Mouse (Mus musculus) MEL (cell line): ENCODE measurements around the gene Prdm16. TPM values are rescaled to one million over a fixed set of nuclear protein-coding genes. Genes with fewer than 3 reads are reported as not detected.

Experiments
- DNase-seq: peaks from one replicate; pipeline ENCODE4 v3.0.0; 2011; ENCODE audit warnings: low read depth, low spot score
- H3K27ac ChIP-seq: 2 replicates; pipeline ENCODE4 v1.5.1; 2012; ENCODE audit warnings: low read depth, mild to moderate bottlenecking, control low read depth, low read length, moderate library complexity; ENCODE audit not compliant: control insufficient read depth
- H3K27me3 ChIP-seq, 2 experiments: fragments of 150-350 bp in 1 of 2; sonication (generic) in 1 of 2; 2 replicates each; pipeline ENCODE4 v1.6.1; 2012; ENCODE audit warnings: low read length in 2 of 2, mild to moderate bottlenecking in 2 of 2, improper control_type of control experiment in 1 of 2, moderate library complexity in 1 of 2; ENCODE audit not compliant: insufficient read depth in 2 of 2, control insufficient read depth in 1 of 2
- H3K36me3 ChIP-seq, 2 experiments: 2 replicates each; pipeline ENCODE4 v1.6.1; 2012 to 2014; ENCODE audit warnings: low read length in 2 of 2, improper control_type of control experiment in 1 of 2, inconsistent platforms in 1 of 2, mild to moderate bottlenecking in 1 of 2; ENCODE audit not compliant: insufficient read depth in 2 of 2, control insufficient read depth in 1 of 2
- H3K4me1 ChIP-seq, 2 experiments: fragments of 150-350 bp in 1 of 2; sonication (generic) in 1 of 2; 2 replicates each; pipeline ENCODE4 v1.6.1; 2012; ENCODE audit warnings: low read length in 2 of 2, improper control_type of control experiment in 1 of 2, mild to moderate bottlenecking in 1 of 2; ENCODE audit not compliant: insufficient read depth in 2 of 2, control insufficient read depth in 1 of 2
- H3K4me3 ChIP-seq, 2 experiments: fragments of 150-350 bp in 1 of 2; sonication (generic) in 1 of 2; 2 replicates each; pipeline ENCODE4 v1.5.1; 2012; ENCODE audit warnings: low read depth in 2 of 2, low read length in 2 of 2, mild to moderate bottlenecking in 2 of 2, moderate library complexity in 2 of 2, control low read depth in 1 of 2, improper control_type of control experiment in 1 of 2; ENCODE audit not compliant: control insufficient read depth in 1 of 2, insufficient read depth in 1 of 2
- H3K79me2 ChIP-seq: 2 replicates; pipeline ENCODE4 v1.6.1; 2012; ENCODE audit warnings: mild to moderate bottlenecking, low read length, moderate library complexity; ENCODE audit not compliant: control insufficient read depth, poor library complexity, insufficient read depth
- H3K9ac ChIP-seq: 2 replicates; pipeline ENCODE4 v1.6.1; 2012; ENCODE audit warnings: low read depth, mild to moderate bottlenecking, control low read depth, low read length, moderate library complexity; ENCODE audit not compliant: control insufficient read depth, poor library complexity, severe bottlenecking
- H3K9me3 ChIP-seq: fragments of 150-350 bp; sonication (generic); replicated peaks from 2 replicates; pipeline ENCODE4 v1.6.1; 2012; ENCODE audit warnings: mild to moderate bottlenecking, low read length, improper control_type of control experiment, moderate library complexity; ENCODE audit not compliant: insufficient read depth
- CHD1 ChIP-seq: IDR thresholded peaks from 2 replicates; pipeline ENCODE4 v1.6.1; 2012; ENCODE audit warnings: low read depth, mild to moderate bottlenecking, inconsistent platforms, low read length, improper control_type of control experiment
- CTCF ChIP-seq, 3 experiments: IDR thresholded peaks in 2 of 3; conservative IDR thresholded peaks in 1 of 3; 2 replicates each; pipeline ENCODE4 v1.5.1; 2011 to 2012; ENCODE audit warnings: low read length in 3 of 3, low read depth in 2 of 3, mild to moderate bottlenecking in 2 of 3, improper control_type of control experiment in 1 of 3, inconsistent platforms in 1 of 3, mixed read lengths in 1 of 3, moderate library complexity in 1 of 3; ENCODE audit not compliant: control insufficient read depth in 1 of 3, insufficient read depth in 1 of 3, poor library complexity in 1 of 3, severe bottlenecking in 1 of 3
- E2F4 ChIP-seq: IDR thresholded peaks from 2 replicates; pipeline ENCODE4 v1.6.1; 2011; ENCODE audit warnings: low read depth, low read length, improper control_type of control experiment, borderline replicate concordance
- ETS1 ChIP-seq: IDR thresholded peaks from 2 replicates; pipeline ENCODE4 v1.6.1; 2012; ENCODE audit warnings: low read depth, mild to moderate bottlenecking, inconsistent platforms, low read length, improper control_type of control experiment, moderate library complexity
- GABPA ChIP-seq: IDR thresholded peaks from 2 replicates; pipeline ENCODE4 v1.6.1; 2012; ENCODE audit warnings: low read depth, mild to moderate bottlenecking, inconsistent platforms, low read length, improper control_type of control experiment, moderate library complexity
- HCFC1 ChIP-seq: IDR thresholded peaks from 2 replicates; pipeline ENCODE4 v1.6.1; 2012; ENCODE audit warnings: low read depth, mild to moderate bottlenecking, inconsistent platforms, low read length, improper control_type of control experiment, moderate library complexity
- MAFK ChIP-seq: IDR thresholded peaks from 2 replicates; pipeline ENCODE4 v1.6.1; 2011; ENCODE audit warnings: low read depth, mild to moderate bottlenecking, low read length, improper control_type of control experiment, borderline replicate concordance
- MAZ ChIP-seq: IDR thresholded peaks from 2 replicates; pipeline ENCODE4 v1.6.1; 2012; ENCODE audit warnings: low read depth, mild to moderate bottlenecking, inconsistent platforms, low read length, improper control_type of control experiment
- MXI1 ChIP-seq: IDR thresholded peaks from 2 replicates; pipeline ENCODE4 v1.6.1; 2011; ENCODE audit warnings: mild to moderate bottlenecking, low read depth, low read length, improper control_type of control experiment
- MYB ChIP-seq: IDR thresholded peaks from 2 replicates; pipeline ENCODE4 v1.6.1; 2011; ENCODE audit warnings: mild to moderate bottlenecking, low read depth, low read length, improper control_type of control experiment
- NRF1 ChIP-seq: IDR thresholded peaks from 2 replicates; pipeline ENCODE4 v1.6.1; 2014; ENCODE audit warnings: low read depth, mild to moderate bottlenecking, inconsistent platforms, low read length, improper control_type of control experiment, moderate library complexity; ENCODE audit not compliant: poor library complexity, insufficient read depth, severe bottlenecking
- POLR2AphosphoS5 ChIP-seq: IDR thresholded peaks from 2 replicates; pipeline ENCODE4 v1.6.1; 2012; ENCODE audit warnings: low read depth, borderline replicate concordance, mild to moderate bottlenecking, inconsistent platforms, low read length, moderate library complexity, mixed read lengths
- RAD21 ChIP-seq: IDR thresholded peaks from 2 replicates; pipeline ENCODE4 v1.6.1; 2011; ENCODE audit warnings: mild to moderate bottlenecking, low read depth, low read length, improper control_type of control experiment
- TBP ChIP-seq: IDR thresholded peaks from 2 replicates; pipeline ENCODE4 v1.8.0; 2011; ENCODE audit warnings: low read depth, low read length, improper control_type of control experiment
- UBTF ChIP-seq: IDR thresholded peaks from 2 replicates; pipeline ENCODE4 v1.6.1; 2012; ENCODE audit warnings: low read depth, mild to moderate bottlenecking, inconsistent platforms, low read length, improper control_type of control experiment, moderate library complexity, borderline replicate concordance; ENCODE audit not compliant: insufficient read depth
- USF1 ChIP-seq: IDR thresholded peaks from 2 replicates; pipeline ENCODE4 v1.6.1; 2014; ENCODE audit warnings: low read depth, mild to moderate bottlenecking, inconsistent platforms, low read length, improper control_type of control experiment, moderate library complexity
- ZMIZ1 ChIP-seq: IDR thresholded peaks from 2 replicates; pipeline ENCODE4 v1.6.1; 2012; ENCODE audit warnings: low read depth, mild to moderate bottlenecking, inconsistent platforms, low read length, improper control_type of control experiment, moderate library complexity
- ZNF384 ChIP-seq: IDR thresholded peaks from 2 replicates; pipeline ENCODE4 v1.6.1; 2012; ENCODE audit warnings: low read depth, mild to moderate bottlenecking, inconsistent platforms, low read length, improper control_type of control experiment
- polyA plus RNA-seq, 2 experiments: library from polyadenylated mRNA; stranded (reverse) in 1 of 2; unstranded in 1 of 2; fragments of >175 nt in 1 of 2; fragments of >200 nt in 1 of 2; gene quantifications; 2 replicates each; pipeline versions ENCODE4 v1.2.1 to v1.2.4; 2012; ENCODE audit warnings: low replicate concordance in 2 of 2, low read depth in 1 of 2; ENCODE audit not compliant: insufficient read length in 2 of 2, insufficient read depth in 1 of 2, missing spikeins in 1 of 2
- total RNA-seq: library from RNA; depleted of rRNA; stranded (reverse); fragments of 300-350 nt; gene quantifications from 2 replicates; pipeline ENCODE4 v1.2.3, GENCODE M21; 2012

Prdm16 gene
- total and polyA plus RNA-seq, 3 experiments, result not detected

DNA sequence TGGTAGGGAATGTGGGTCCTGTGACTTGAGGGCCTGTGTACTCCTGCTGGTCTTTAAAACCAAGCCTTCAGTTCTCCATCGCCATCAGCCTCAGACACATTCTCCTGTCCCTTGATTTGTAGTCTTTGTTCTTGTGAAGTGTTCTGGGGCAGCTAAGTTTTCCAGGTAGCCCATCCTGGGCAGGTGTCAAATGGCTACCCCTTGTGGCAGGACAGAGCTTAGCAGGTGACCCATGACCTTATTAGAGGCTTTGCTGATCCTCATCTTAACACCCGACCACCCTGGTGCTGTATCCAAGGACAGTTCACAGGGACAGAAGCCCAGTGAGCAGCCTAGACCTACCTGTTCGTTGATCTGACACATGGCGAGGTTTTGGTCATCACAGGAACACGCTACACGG is 269.8 kb downstream of the Prdm16 start:
- TF ChIP-seq GABPA (no peak), ZNF384 (no peak), HCFC1 (no peak), CTCF (IDR thresholded peaks at IDR 0.05 in 2 of 3, conservative IDR thresholded peaks at IDR 0.05 in 1 of 3; ENCODE audit: control insufficient read depth in 1 of 3, insufficient read depth in 1 of 3, low read depth in 2 of 3, low read length in 3 of 3, poor library complexity in 1 of 3, severe bottlenecking in 1 of 3) (no peak), USF1 (no peak), RAD21 (no peak)
- Histone ChIP-seq H3K27me3 (no peaks in the 10 kb centered on the region), H3K36me3 (no peaks in the 10 kb centered on the region), H3K79me2 (no peaks in the 10 kb centered on the region), H3K4me3 (no peak overlapping the region), H3K9me3 (no peaks in the 10 kb centered on the region), H3K9ac (no peak overlapping the region), H3K4me1 (no peaks in the 10 kb centered on the region), H3K27ac (no peak overlapping the region)
- no peak for DNase-seq

- Histone ChIP-seq H3K79me2 (no peaks in the 10 kb centered on the region), H3K9me3 (no peaks in the 10 kb centered on the region), H3K9ac (no peak overlapping the region), H3K27ac (no peak overlapping the region), H3K36me3 (no peaks in the 10 kb centered on the region), H3K27me3 (no peaks in the 10 kb centered on the region), H3K4me3 (no peak overlapping the region), H3K4me1 (no peaks in the 10 kb centered on the region)
- TF ChIP-seq ZMIZ1 (no peak), MAFK (no peak), NRF1 (no peak), UBTF (no peak), MYB (no peak), MAZ (no peak), E2F4 (no peak), ETS1 (no peak)
- DNase-seq, result no peak
Observed at GRCm38 (mm10) chr4:154364752-154365151, 271.9 kb downstream of the Prdm16 start.

GRCm38 (mm10) chr4:154360850-154361249 is 275.8 kb downstream of the Prdm16 start:
- Histone ChIP-seq H3K9me3 (no peaks in the 10 kb centered on the region), H3K36me3 (no peaks in the 10 kb centered on the region), H3K27me3 (no peaks in the 10 kb centered on the region), H3K27ac (no peak overlapping the region), H3K4me3 (no peak overlapping the region), H3K4me1 (no peaks in the 10 kb centered on the region), H3K79me2 (no peaks in the 10 kb centered on the region), H3K9ac (no peak overlapping the region)
- TF ChIP-seq ETS1 (no peak), CTCF (IDR thresholded peaks at IDR 0.05 in 2 of 3, conservative IDR thresholded peaks at IDR 0.05 in 1 of 3; ENCODE audit: control insufficient read depth in 1 of 3, insufficient read depth in 1 of 3, low read depth in 2 of 3, low read length in 3 of 3, poor library complexity in 1 of 3, severe bottlenecking in 1 of 3) (no peak), ZNF384 (no peak), MXI1 (no peak), CHD1 (no peak), ZMIZ1 (no peak), TBP (no peak), POLR2AphosphoS5 (no peak), NRF1 (no peak), E2F4 (no peak)
- no peak for DNase-seq
